Mouse (Mus musculus): ENCODE measurements around the gene Hadh.

Hadh gene

DNA sequence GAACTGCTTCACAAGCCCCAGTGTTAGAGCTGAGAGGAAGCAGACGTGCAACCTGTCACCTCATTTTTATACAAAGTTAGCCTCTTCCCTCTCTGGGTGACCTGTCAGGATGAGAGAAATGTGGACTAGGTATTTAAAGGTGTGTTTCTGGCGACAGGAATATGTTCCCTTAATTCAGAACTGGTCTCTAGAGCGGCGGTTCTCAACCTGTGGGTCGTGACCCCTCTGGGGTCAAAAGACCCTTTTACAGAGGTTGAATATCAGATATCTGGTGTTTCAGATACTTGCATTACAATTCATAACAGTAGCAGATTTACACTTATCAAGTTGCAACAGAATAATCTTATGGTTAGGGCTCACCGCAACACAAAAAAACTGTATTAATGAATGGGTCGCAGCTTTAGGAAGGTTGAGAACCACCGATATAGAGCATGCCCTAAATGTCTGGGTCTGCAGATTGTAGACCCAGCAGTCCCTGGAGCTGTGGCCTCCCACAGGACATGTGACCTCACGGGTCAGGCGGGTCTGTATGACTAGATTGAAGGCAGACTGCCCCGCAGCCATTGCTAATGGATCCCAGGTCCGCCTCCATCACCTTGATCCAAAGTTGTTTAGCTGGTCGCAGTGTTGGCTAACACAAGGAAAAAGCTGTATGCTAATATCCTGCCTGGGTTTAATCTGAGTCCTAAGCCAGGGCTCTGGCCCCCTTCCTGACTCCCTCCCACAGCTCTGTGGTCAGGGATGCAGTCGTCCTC is 53.1 kb downstream of the Hadh start:
- DNase-seq (ENCODE audit: low spot score): no peak

DNA sequence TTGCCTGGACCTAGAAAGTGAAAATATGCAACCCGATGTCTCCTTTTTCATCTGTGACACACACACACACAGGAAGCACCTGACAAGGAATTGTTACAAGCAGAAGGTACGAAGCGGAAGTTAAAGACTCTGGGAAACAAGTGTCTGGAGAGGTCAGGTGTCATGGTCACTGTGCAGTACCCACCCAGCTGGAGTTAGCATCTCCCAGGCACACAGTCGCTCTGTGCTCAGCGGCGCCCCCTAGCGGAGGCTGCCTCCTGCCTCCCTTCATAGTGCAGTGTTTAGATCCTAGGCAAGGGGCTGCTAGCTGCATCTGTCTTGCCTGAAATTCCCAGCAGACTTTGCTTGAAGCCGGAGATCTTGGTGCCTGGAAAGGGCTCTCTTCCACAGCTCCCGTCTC is 57.1 kb downstream of the Hadh start:
- DNase-seq (ENCODE audit: low spot score): no peak

GRCm38 (mm10) chr3:131214060-131214658 is 57.7 kb downstream of the Hadh start:
- DNase-seq (ENCODE audit: low spot score): no peak

DNA sequence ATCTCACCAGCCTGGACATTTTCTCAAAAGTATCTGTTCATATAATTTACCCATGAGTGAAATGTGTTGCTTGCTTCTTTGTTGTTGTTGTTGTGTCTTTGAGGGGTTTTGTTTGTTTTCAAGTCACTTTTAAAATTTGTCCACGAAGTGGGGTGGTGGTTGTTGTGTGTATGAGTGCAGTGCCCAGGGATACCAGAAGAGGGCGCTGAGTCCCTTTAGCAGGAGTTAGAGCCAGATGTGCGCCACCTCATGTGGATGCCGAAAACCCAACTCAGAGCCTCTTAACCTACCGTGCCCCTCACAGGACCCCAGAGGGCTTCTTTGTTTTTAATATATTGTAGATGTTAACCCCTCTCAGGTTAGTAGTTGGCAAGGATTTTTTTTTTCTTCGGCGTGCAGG is 59.7 kb downstream of the Hadh start:
- no peak for DNase-seq (ENCODE audit: low spot score)

GRCm38 (mm10) chr3:131208265-131208891 is 63.5 kb downstream of the Hadh start:
- peak; percentile 37 for DNase-seq (ENCODE audit: low spot score)

DNA sequence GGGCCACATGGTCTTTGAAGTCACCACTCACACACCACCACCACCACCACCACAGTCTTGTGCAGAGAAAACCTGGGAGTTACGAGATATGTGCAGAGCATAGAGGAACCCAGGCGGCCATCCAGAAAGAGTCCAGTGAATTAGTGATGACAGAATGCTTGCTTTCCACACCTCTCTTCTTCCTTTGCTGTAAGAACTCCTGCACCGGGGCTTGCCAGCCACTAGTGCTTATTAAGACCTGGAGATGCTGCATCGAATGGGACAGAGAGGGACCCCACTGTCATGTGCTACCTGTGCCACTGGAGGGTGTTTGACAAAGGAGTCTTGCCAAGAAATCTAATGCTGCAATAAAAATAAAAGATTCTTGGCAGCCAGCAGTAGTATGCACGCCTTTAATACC is 64.1 kb downstream of the Hadh start:
- no peak for DNase-seq (ENCODE audit: low spot score)

- no peak for DNase-seq (ENCODE audit: low spot score)
Measured at GRCm38 (mm10) chr3:131202311-131202710, 69.6 kb downstream of the Hadh start.

GRCm38 (mm10) chr3:131199590-131200288 is 72.2 kb downstream of the Hadh start:
- DNase-seq (ENCODE audit: low spot score): peak; percentile 6

DNA sequence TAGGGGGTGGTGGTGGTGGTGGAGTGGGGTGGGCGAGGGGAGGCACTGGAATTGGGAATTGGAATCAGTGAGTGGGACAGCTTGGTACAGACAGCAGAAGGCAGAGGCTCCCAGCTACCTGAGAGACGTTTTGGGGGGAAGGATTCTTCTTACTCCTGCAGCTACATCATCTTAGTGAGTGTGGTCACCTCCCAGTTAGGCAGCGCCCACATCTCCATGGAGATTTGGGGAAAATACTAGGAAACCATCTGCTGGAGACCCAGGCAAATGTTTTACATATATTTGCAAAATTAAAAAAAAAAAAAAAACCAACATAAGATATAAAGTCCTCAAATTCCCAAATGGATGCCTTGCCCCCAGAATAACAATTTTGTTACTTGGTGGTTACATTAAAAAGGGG is 72.9 kb downstream of the Hadh start:
- no peak for DNase-seq (ENCODE audit: low spot score)

- DNase-seq (ENCODE audit: low spot score): no peak
Measured at GRCm38 (mm10) chr3:131196507-131197019, 75.3 kb downstream of the Hadh start.

DNA sequence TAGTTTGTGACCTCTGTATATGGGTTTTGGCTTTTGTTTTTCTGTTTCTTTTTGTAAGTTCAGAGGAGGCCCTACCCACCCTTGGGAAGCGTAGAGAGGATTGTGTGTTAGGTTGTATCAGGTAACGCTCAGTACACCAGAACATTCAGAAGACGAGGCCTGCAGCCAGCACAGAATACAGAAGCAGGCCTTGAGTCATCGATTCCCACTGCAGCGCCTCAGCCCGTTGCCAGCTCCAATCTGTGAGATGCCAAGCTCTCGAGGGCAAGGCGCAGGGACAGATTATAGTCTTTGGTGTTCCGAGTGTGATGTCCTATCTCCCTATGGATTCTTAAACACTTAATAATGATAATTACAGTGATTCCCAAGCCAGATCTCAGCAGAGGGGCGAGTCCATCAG is 75.9 kb downstream of the Hadh start:
- no peak for DNase-seq (ENCODE audit: low spot score)

GRCm38 (mm10) chr3:131191454-131191853 is 80.4 kb downstream of the Hadh start:
- DNase-seq (ENCODE audit: low spot score): no peak

GRCm38 (mm10) chr3:131190671-131191367 is 81.1 kb downstream of the Hadh start:
- DNase-seq (ENCODE audit: low spot score): no peak

DNA sequence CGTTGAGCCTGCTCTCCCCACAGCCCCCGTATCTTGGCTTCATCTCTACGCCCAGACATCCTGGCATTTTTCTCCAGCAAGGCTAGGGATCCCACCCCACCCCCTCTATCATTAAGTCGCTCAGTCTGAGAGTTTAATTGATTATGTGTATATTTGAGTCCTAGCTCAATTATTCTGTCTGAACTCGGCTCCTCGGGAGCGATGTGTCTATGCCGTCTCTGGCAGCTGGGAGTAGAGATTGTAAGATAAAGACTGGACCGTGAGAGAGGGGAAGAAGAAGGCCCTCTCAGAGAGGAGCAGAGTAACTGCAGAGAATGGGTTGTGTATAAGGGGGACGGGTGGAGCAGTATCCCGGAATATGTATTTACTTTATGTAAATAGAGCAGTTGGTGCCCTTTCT is 81.7 kb downstream of the Hadh start:
- no peak for DNase-seq (ENCODE audit: low spot score)

- peak; percentile 11 for DNase-seq (ENCODE audit: low spot score)
Measured at GRCm38 (mm10) chr3:131186193-131186592, 85.7 kb downstream of the Hadh start.
